Mouse (Mus musculus) limb, embryonic 14.5 days (tissue): ENCODE results near the gene Tprkb. TPM values are rescaled to one million over a fixed set of nuclear protein-coding genes. Genes with fewer than 3 reads are reported as not detected.
"Not testable (repeated sequence)": the region's sequence is repeated elsewhere in the genome, so short reads cannot be mapped to it uniquely, and the experiment has no call there.

Experiments
- ATAC-seq: fragments of 200-750 bp; cut with Nextera tagmentation; 2 replicates; pipeline ENCODE4 v1.8.0; 2017; ENCODE audit warnings: low read depth, moderate number of reproducible peaks, moderate TSS enrichment; ENCODE audit not compliant: low FRiP score
- DNase-seq: peaks from one replicate; pipeline ENCODE4 v3.0.0-alpha.2; 2015; ENCODE audit warnings: low spot score
- H3K27ac ChIP-seq: fragments of 300-500 bp; sonication (generic); replicated peaks from 2 replicates; pipeline ENCODE4 v1.5.1; 2014; ENCODE audit warnings: low read depth, mild to moderate bottlenecking, low read length, moderate library complexity, mixed read lengths
- H3K27me3 ChIP-seq: fragments of 300-500 bp; sonication (generic); 2 replicates; pipeline ENCODE4 v1.6.1; 2014; ENCODE audit warnings: low read length, mixed read lengths; ENCODE audit not compliant: control insufficient read depth, insufficient read depth
- H3K36me3 ChIP-seq: fragments of 300-500 bp; sonication (generic); 2 replicates; pipeline ENCODE4 v1.6.1; 2014; ENCODE audit warnings: mild to moderate bottlenecking, low read length, moderate library complexity, mixed read lengths; ENCODE audit not compliant: control insufficient read depth, insufficient read depth
- H3K4me1 ChIP-seq: fragments of 300-500 bp; sonication (generic); 2 replicates; pipeline ENCODE4 v1.6.1; 2014; ENCODE audit warnings: antibody characterized with exemption, low read length, mixed read lengths; ENCODE audit not compliant: control insufficient read depth, insufficient read depth
- H3K4me2 ChIP-seq: fragments of 300-500 bp; sonication (generic); replicated peaks from 2 replicates; pipeline ENCODE4 v1.6.1; 2014; ENCODE audit warnings: low read depth, mild to moderate bottlenecking, low read length, moderate library complexity; ENCODE audit not compliant: severe bottlenecking
- H3K4me3 ChIP-seq: fragments of 300-500 bp; sonication (generic); replicated peaks from 2 replicates; pipeline ENCODE4 v1.5.1; 2014; ENCODE audit warnings: low read length
- H3K9ac ChIP-seq: fragments of 300-500 bp; sonication (generic); 2 replicates; pipeline ENCODE4 v1.6.1; 2014; ENCODE audit warnings: mild to moderate bottlenecking, low read depth, low read length, moderate library complexity; ENCODE audit not compliant: severe bottlenecking
- H3K9me3 ChIP-seq: fragments of 300-500 bp; sonication (generic); 2 replicates; pipeline ENCODE4 v1.6.1; 2016; ENCODE audit warnings: low read length; ENCODE audit not compliant: control insufficient read depth
- POLR2A ChIP-seq: fragments of 200-500 bp; IDR thresholded peaks from 2 replicates; pipeline ENCODE4 v1.8.0; 2012; ENCODE audit warnings: inconsistent platforms, mild to moderate bottlenecking, moderate library complexity, borderline replicate concordance; ENCODE audit not compliant: insufficient read depth, insufficient read length; ENCODE audit errors: extremely low read depth
- WGBS: fragments of 180-500 bp; shearing (Covaris S2); extraction: QIAGEN DNeasy Blood & Tissue Kit; methylation state at CpG from one replicate; pipeline ENCODE4 v1.1.7; 2014; 5-methylcytosine and 5-hydroxymethylcytosine counted together
- polyA plus RNA-seq, 2 experiments: library from polyadenylated mRNA; depleted of rRNA in 1 of 2; stranded (reverse) in 1 of 2; unstranded in 1 of 2; fragments of >200 nt; fragmentation: Nextera tagmentation in 1 of 2; extraction: Ambion mirVana in 1 of 2; gene quantifications; 2 replicates each; pipeline versions ENCODE4 v1.2.1 to v1.2.3; 2012 to 2014

Tprkb gene
- polyA plus RNA-seq (2012; rRNA removed) (27.2 and 30.1 TPM in 2 replicates), polyA plus RNA-seq (2014; fragmentation: Nextera tagmentation; extraction: Ambion mirVana) (25.8 and 31.5 TPM in 2 replicates)

- peaks cover 10% of the 10 kb centered on the region; the same call in 1 of the 2 replicates for H3K4me1 ChIP-seq
- ATAC-seq = no peak
- H3K36me3 ChIP-seq = no peaks in the 10 kb centered on the region
- no peaks in the 10 kb centered on the region for H3K9me3 ChIP-seq
- no peak within 1 kb of the TSS for H3K4me3 ChIP-seq
- no peak for DNase-seq
- TF ChIP-seq POLR2A = no peak
- no peak within 1 kb of the TSS for H3K4me2 ChIP-seq
- no peak within 1 kb of the TSS for H3K27ac ChIP-seq
- no peak within 1 kb of the TSS for H3K9ac ChIP-seq
- 79% methylated on average over 3 of the region's 3 CpGs for WGBS
- H3K27me3 ChIP-seq = no peaks in the 10 kb centered on the region
These were observed at the start of gene Tprkb for GRCm38 (mm10) chr6:85911587-85911986. TSS of gene Tprkb (plus strand) at chr6:85911865.

GRCm38 (mm10) chr6:85862565-85862964 lies 49.1 kb upstream of the Tprkb start:
- H3K9ac ChIP-seq = no peak overlapping the region
- H3K4me2 ChIP-seq = no peak overlapping the region
- no peaks in the 10 kb centered on the region for H3K9me3 ChIP-seq
- H3K4me1 ChIP-seq = no peaks in the 10 kb centered on the region
- H3K36me3 ChIP-seq = no peaks in the 10 kb centered on the region
- no peak overlapping the region for H3K4me3 ChIP-seq
- no peak for TF ChIP-seq POLR2A
- no peak for DNase-seq
- ATAC-seq = no peak
- 77% methylated on average over 3 of the region's 3 CpGs for WGBS
- no peaks in the 10 kb centered on the region for H3K27me3 ChIP-seq
- H3K27ac ChIP-seq = no peak overlapping the region

DNA sequence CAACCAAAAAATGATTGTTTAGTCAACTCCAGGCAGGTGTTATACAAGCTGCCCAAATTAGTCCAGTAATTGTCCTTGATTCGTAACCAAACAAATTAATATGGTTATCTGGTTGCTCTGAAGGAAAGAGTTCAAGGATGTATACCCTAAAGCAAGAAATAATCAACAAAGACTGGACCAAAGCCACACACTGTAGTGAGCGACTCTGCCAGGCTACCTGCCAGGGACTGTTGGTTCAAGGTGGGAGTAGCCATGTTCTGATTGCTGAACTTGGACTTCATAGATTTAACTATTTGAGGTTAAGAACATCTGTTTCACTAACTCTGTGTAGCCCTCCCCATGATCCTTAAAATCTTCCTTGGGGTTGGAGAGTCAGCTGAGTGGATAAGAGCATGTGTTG lies 48.5 kb upstream of the Tprkb start:
- 89% methylated on average over 2 of the region's 2 CpGs for WGBS
- DNase-seq (no peak), ATAC-seq (no peak)
- H3K9ac ChIP-seq = no peak overlapping the region
- no peaks in the 10 kb centered on the region for H3K27me3 ChIP-seq
- TF ChIP-seq POLR2A = no peak
- H3K4me2 ChIP-seq = no peak overlapping the region
- H3K4me3 ChIP-seq = no peak overlapping the region
- H3K9me3 ChIP-seq = no peaks in the 10 kb centered on the region
- H3K4me1 ChIP-seq = no peaks in the 10 kb centered on the region
- no peak overlapping the region for H3K27ac ChIP-seq
- no peaks in the 10 kb centered on the region for H3K36me3 ChIP-seq

- 82% methylated on average over 2 of the region's 2 CpGs for WGBS
- ATAC-seq = no peak
- no peak for DNase-seq
- TF ChIP-seq POLR2A = no peak
- Histone ChIP-seq H3K27ac (no peak overlapping the region), H3K27me3 (no peaks in the 10 kb centered on the region), H3K4me3 (no peak overlapping the region), H3K4me1 (no peaks in the 10 kb centered on the region), H3K36me3 (no peaks in the 10 kb centered on the region), H3K4me2 (no peak overlapping the region), H3K9ac (no peak overlapping the region), H3K9me3 (no peaks in the 10 kb centered on the region)
These were observed 47.8 kb upstream of the Tprkb start for GRCm38 (mm10) chr6:85863840-85864239.

- H3K4me2 ChIP-seq, H3K27me3 ChIP-seq, H3K4me3 ChIP-seq, H3K9me3 ChIP-seq, H3K36me3 ChIP-seq, H3K4me1 ChIP-seq, H3K9ac ChIP-seq, DNase-seq, ATAC-seq, H3K27ac ChIP-seq: not testable (repeated sequence)
- WGBS = 69% methylated on average over 4 of the region's 7 CpGs
These were observed 46.6 kb upstream of the Tprkb start for GRCm38 (mm10) chr6:85864900-85865639.

- DNase-seq, H3K4me2 ChIP-seq, ATAC-seq, H3K4me1 ChIP-seq, H3K9me3 ChIP-seq, H3K4me3 ChIP-seq, H3K9ac ChIP-seq, H3K36me3 ChIP-seq, H3K27ac ChIP-seq, H3K27me3 ChIP-seq: not testable (repeated sequence)
- WGBS = 85% methylated on average over 3 of the region's 3 CpGs
These were observed 45.5 kb upstream of the Tprkb start for GRCm38 (mm10) chr6:85866166-85866565.

DNA sequence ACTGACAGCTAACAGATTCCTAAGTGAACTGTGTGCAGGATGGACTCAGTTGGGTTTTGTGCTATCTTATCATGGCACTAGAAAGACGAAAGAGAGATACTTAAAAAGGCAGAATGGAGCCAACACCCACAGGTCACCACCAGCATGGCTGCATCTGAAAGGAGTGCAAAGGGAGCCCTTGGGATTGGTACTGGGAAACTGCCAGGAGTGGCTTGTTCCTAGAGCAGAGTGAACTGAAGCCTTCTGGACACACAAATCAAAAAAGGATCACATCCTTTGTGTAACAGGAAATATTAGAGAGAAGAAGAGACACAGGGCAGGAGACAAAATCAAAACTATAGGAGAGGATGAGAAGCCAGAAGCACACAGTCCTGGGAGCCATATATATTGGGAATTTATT lies 44.7 kb upstream of the Tprkb start:
- not testable (repeated sequence) for H3K9me3 ChIP-seq, ATAC-seq, H3K27ac ChIP-seq, H3K4me2 ChIP-seq, H3K9ac ChIP-seq, H3K4me1 ChIP-seq, H3K4me3 ChIP-seq, DNase-seq, H3K27me3 ChIP-seq, H3K36me3 ChIP-seq
- 84% methylated on average over 1 of the region's 1 CpGs for WGBS
